Mouse (Mus musculus): ENCODE results near the gene Myo15.
"Not testable (repeated sequence)": the region's sequence is repeated elsewhere in the genome, so short reads cannot be mapped to it uniquely, and the experiment has no call there.

Gene Myo15

GRCm38 (mm10) chr11:60469039-60469438 lies at the start of gene Myo15:
Gene Myo15 (plus strand): TSS chr11:60469339.
- DNase-seq, result no peak

- DNase-seq, result no peak
Measured at GRCm38 (mm10) chr11:60422046-60422668, 47.0 kb upstream of the Myo15 start.

GRCm38 (mm10) chr11:60423006-60423405 lies 46.1 kb upstream of the Myo15 start:
- no peak for DNase-seq

GRCm38 (mm10) chr11:60426417-60426816 lies 42.7 kb upstream of the Myo15 start:
- DNase-seq, result no peak

GRCm38 (mm10) chr11:60427628-60428027 lies 41.5 kb upstream of the Myo15 start:
- no peak for DNase-seq

- no peak for DNase-seq
Measured at GRCm38 (mm10) chr11:60433501-60433900, 35.6 kb upstream of the Myo15 start.

GRCm38 (mm10) chr11:60435133-60435532 lies 34.0 kb upstream of the Myo15 start:
- DNase-seq, result no peak

- DNase-seq, result no peak
Measured at GRCm38 (mm10) chr11:60436618-60437017, 32.5 kb upstream of the Myo15 start.

GRCm38 (mm10) chr11:60439621-60440020 lies 29.5 kb upstream of the Myo15 start:
- DNase-seq, result not testable (repeated sequence)

GRCm38 (mm10) chr11:60440176-60440575 lies 29.0 kb upstream of the Myo15 start:
- DNase-seq, result no peak

GRCm38 (mm10) chr11:60442896-60443295 lies 26.2 kb upstream of the Myo15 start:
- DNase-seq, result no peak

- DNase-seq, result no peak
Measured at GRCm38 (mm10) chr11:60444007-60444406, 25.1 kb upstream of the Myo15 start.

GRCm38 (mm10) chr11:60454080-60454744 lies 14.9 kb upstream of the Myo15 start, which contains the start of gene Drg2:
Gene Drg2 (plus strand): TSS chr11:60454591.
- DNase-seq, result peak; percentile 92 to 94

GRCm38 (mm10) chr11:60454745-60455087 lies 14.4 kb upstream of the Myo15 start:
- DNase-seq, result no peak

GRCm38 (mm10) chr11:60457973-60458372 lies 11.2 kb upstream of the Myo15 start:
- no peak for DNase-seq

GRCm38 (mm10) chr11:60465943-60466380 lies 3.2 kb upstream of the Myo15 start:
- peak; percentile 29 to 46 for DNase-seq

- no peak for DNase-seq
Measured at GRCm38 (mm10) chr11:60470743-60471142, 1.6 kb downstream of the Myo15 start.

GRCm38 (mm10) chr11:60474534-60474933 lies 5.4 kb downstream of the Myo15 start:
- DNase-seq, result no peak

- no peak for DNase-seq
Measured at GRCm38 (mm10) chr11:60475668-60476362, 6.7 kb downstream of the Myo15 start.

GRCm38 (mm10) chr11:60478121-60478520 lies 9.0 kb downstream of the Myo15 start:
- peak; percentile 72 to 83 for DNase-seq

- DNase-seq, result no peak
Measured at GRCm38 (mm10) chr11:60486267-60486666, 17.1 kb downstream of the Myo15 start.

GRCm38 (mm10) chr11:60492726-60493125 lies 23.6 kb downstream of the Myo15 start:
- DNase-seq, result no peak

GRCm38 (mm10) chr11:60495692-60496091 lies 26.6 kb downstream of the Myo15 start:
- DNase-seq, result no peak

GRCm38 (mm10) chr11:60507281-60507680 lies 38.1 kb downstream of the Myo15 start:
- no peak for DNase-seq

Measured in lung, postnatal 4 days (tissue).